Comparison of ENCODE assay signal across 22 mouse cellular contexts in genomic region chr9:70383750-70384149, GRCm38 (mm10). TPM values are rescaled to one million over a fixed set of nuclear protein-coding genes. Genes with fewer than 3 reads are reported as not detected.
DNase-seq lines count a peak whose midpoint lies in the region.
"Had no signal": no experiment of that assay in that cellular context is flagged by ENCODE, and none has a peak within 500 bp of the region (broad histone marks: within the 10 kb centered on the region; RNA-seq: fewer than 3 reads in every experiment).

No protein-coding gene starts in this region.

- peak; percentile 19 for DNase-seq in embryo, embryonic 11 days
- no peak for DNase-seq in embryo, embryonic 10.5 days (ENCODE audit: low spot score)
- peak; percentile 75 for DNase-seq in MEL-GATA-1-ER (ENCODE audit: extremely low read depth, low read depth)
- DNase-seq in embryonic facial prominence, embryonic 10.5 days (ENCODE audit: low spot score), result peak; percentile 25
- no peak for DNase-seq in layer of hippocampus, postnatal 14 days (ENCODE audit: low spot score in 2 of 2)
- DNase-seq in ovary, postnatal 36 days (ENCODE audit: low spot score), result no peak
- DNase-seq: adrenal gland, adult 8-10 months; adrenal gland, postnatal 36 days; B cell, adult 2 months; cerebellum, adult 18-20 months; cerebellum, adult 9-10 months; cerebellum, postnatal 14 days; forebrain, postnatal 0 days; gastrocnemius, adult 2 months; gastrocnemius, postnatal 14 days; heart, adult 11 months had no signal

- H3K27me3 ChIP-seq in embryonic facial prominence, embryonic 10.5 days (replicated peaks; ENCODE audit: low read depth, poor library complexity, severe bottlenecking), result no peaks in the 10 kb centered on the region
- H3K27me3 ChIP-seq: CH12.LX; embryonic facial prominence, embryonic 12.5 days; embryonic facial prominence, embryonic 15.5 days; hindbrain, embryonic 12.5 days; hindbrain, embryonic 15.5 days had no signal

- H3K4me3 ChIP-seq in embryonic facial prominence, embryonic 10.5 days, result no peak overlapping the region
- H3K4me3 ChIP-seq: embryonic facial prominence, embryonic 12.5 days; embryonic facial prominence, embryonic 15.5 days; gastrocnemius, adult 2 months; hindbrain, embryonic 12.5 days; hindbrain, embryonic 15.5 days had no signal

- 79% methylated on average over 10 of the region's 10 CpGs for WGBS in embryonic facial prominence, embryonic 10.5 days

- H3K27ac ChIP-seq in embryonic facial prominence, embryonic 10.5 days (replicated peaks), result no peak overlapping the region
- H3K27ac ChIP-seq: embryonic facial prominence, embryonic 12.5 days; embryonic facial prominence, embryonic 15.5 days; gastrocnemius, adult 2 months; hindbrain, embryonic 12.5 days; hindbrain, embryonic 15.5 days had no signal

- H3K9me3 ChIP-seq in embryonic facial prominence, embryonic 10.5 days, result no peaks in the 10 kb centered on the region
- H3K9me3 ChIP-seq: embryonic facial prominence, embryonic 12.5 days; embryonic facial prominence, embryonic 15.5 days; G1E; hindbrain, embryonic 12.5 days; hindbrain, embryonic 15.5 days had no signal

- peaks cover 29% of the 10 kb centered on the region for H3K36me3 ChIP-seq in embryonic facial prominence, embryonic 10.5 days (replicated peaks)
- H3K36me3 ChIP-seq: G1E; hindbrain, embryonic 15.5 days had no signal

- H3K4me1 ChIP-seq in embryonic facial prominence, embryonic 10.5 days, result no peaks in the 10 kb centered on the region
- H3K4me1 ChIP-seq: embryonic facial prominence, embryonic 12.5 days; embryonic facial prominence, embryonic 15.5 days; hindbrain, embryonic 12.5 days; hindbrain, embryonic 15.5 days had no signal

RNA-seq across cellular contexts. Expression of gene Ccnb2, which starts 37.6 kb away (rescaled TPM):
- 215 and 225 TPM in 2 replicates for polyA plus RNA-seq in embryonic facial prominence, embryonic 10.5 days (2016; fragmentation: Nextera tagmentation; extraction: Ambion mirVana)
- 1 to 10 TPM; 2.3 to 2.4 TPM for total RNA-seq in layer of hippocampus, postnatal 14 days (2021)

Comparison
In these comparisons a context has a peak if more than half of its experiments do, and no peak if none do; other contexts are left out.
1. DNase-seq: peak in embryo, embryonic 11 days (single experiment), MEL-GATA-1-ER (single experiment) and embryonic facial prominence, embryonic 10.5 days (single experiment); none in embryo, embryonic 10.5 days (single experiment), layer of hippocampus, postnatal 14 days (0 of 2) and ovary, postnatal 36 days (single experiment).